ENCODE assay signal across 8 mouse cellular contexts in genomic region chr3:153719256-153719970, GRCm38 (mm10). TPM values are rescaled to one million over a fixed set of nuclear protein-coding genes. Genes with fewer than 3 reads are reported as not detected.
DNase-seq lines count a peak whose midpoint lies in the region; ATAC-seq and TF ChIP-seq lines count a peak whose summit lies in the region.
"Had no signal": no experiment of that assay in that cellular context is flagged by ENCODE, and none has a peak within 500 bp of the region (broad histone marks: within the 10 kb centered on the region; RNA-seq: fewer than 3 reads in every experiment).

No protein-coding gene starts in this region.

- no peak for TF ChIP-seq CTCF in lung, embryonic 14.5 days (IDR thresholded peaks at IDR 0.05; ENCODE audit: low read depth)

- no peaks in the 10 kb centered on the region for H3K9me3 ChIP-seq in lung, embryonic 14.5 days (ENCODE audit: low read depth, low read length)
- H3K9me3 ChIP-seq in embryonic facial prominence, embryonic 11.5 days (replicated peaks; ENCODE audit: control insufficient read depth, low read length): no peaks in the 10 kb centered on the region

- ATAC-seq in lung, embryonic 14.5 days (ENCODE audit: insufficient read depth): peak; percentile 71
- peak; percentile 66 for ATAC-seq in embryonic facial prominence, embryonic 11.5 days (replicated peaks; ENCODE audit: insufficient number of reproducible peaks, low FRiP score, low TSS enrichment, low read depth)

- H3K27ac ChIP-seq in lung, embryonic 14.5 days (ENCODE audit: low read depth): peak overlapping the region; percentile 55
- peak overlapping the region; percentile 36; the same call in 1 of the 2 replicates for H3K27ac ChIP-seq in embryonic facial prominence, embryonic 11.5 days (replicated peaks; ENCODE audit: low read depth, low read length)

- H3K36me3 ChIP-seq in lung, embryonic 14.5 days (ENCODE audit: insufficient read depth): no peaks in the 10 kb centered on the region
- H3K36me3 ChIP-seq in embryonic facial prominence, embryonic 11.5 days (replicated peaks; ENCODE audit: control insufficient read depth, insufficient read depth, low read depth, low read length): no peaks in the 10 kb centered on the region

- H3K4me3 ChIP-seq in lung, embryonic 14.5 days (ENCODE audit: low read depth, low read length): no peak overlapping the region
- H3K4me3 ChIP-seq in embryonic facial prominence, embryonic 11.5 days (ENCODE audit: low read depth, low read length): no peak overlapping the region

- no peaks in the 10 kb centered on the region for H3K27me3 ChIP-seq in lung, embryonic 14.5 days (ENCODE audit: insufficient read depth, low read length)
- H3K27me3 ChIP-seq in embryonic facial prominence, embryonic 11.5 days (ENCODE audit: control insufficient read depth, insufficient read depth, low read length): no peaks in the 10 kb centered on the region

- DNase-seq in lung, embryonic 14.5 days: peak; percentile 72
- no peak for DNase-seq in lung, postnatal 14 days
- peak; percentile 50 for DNase-seq in embryonic facial prominence, embryonic 11.5 days (ENCODE audit: low spot score)
- peak; percentile 37 for DNase-seq in induced T-regulatory cell, adult 2 months (ENCODE audit: low read depth)
- peak; percentile 33 for DNase-seq in naive thymus-derived CD4-positive, alpha-beta T cell, adult 2 months (ENCODE audit: low read depth)
- no peak for DNase-seq in cerebellum, adult 9-10 months
- no peak for DNase-seq in frontal cortex, postnatal 36 days (ENCODE audit: low spot score in 2 of 2)
- DNase-seq: kidney, postnatal 10 days had no signal

- peaks cover 25% of the 10 kb centered on the region for H3K4me1 ChIP-seq in lung, embryonic 14.5 days (ENCODE audit: insufficient read depth)
- peaks cover 4% of the 10 kb centered on the region for H3K4me1 ChIP-seq in embryonic facial prominence, embryonic 11.5 days (ENCODE audit: control insufficient read depth, insufficient read depth, low read length)

- no peak overlapping the region for H3K9ac ChIP-seq in lung, embryonic 14.5 days
- H3K9ac ChIP-seq in embryonic facial prominence, embryonic 11.5 days (replicated peaks; ENCODE audit: low read length): peak overlapping the region; percentile 29; the same call in 1 of the 2 replicates

- 0 out of 2 replicates have a peak overlapping the region, but pooled peaks have one; percentile 0 for H3K4me2 ChIP-seq in lung, embryonic 14.5 days
- no peak overlapping the region for H3K4me2 ChIP-seq in embryonic facial prominence, embryonic 11.5 days (ENCODE audit: low read depth, low read length)

- 49% methylated on average over 9 of the region's 9 CpGs for WGBS in lung, embryonic 14.5 days
- 44% methylated on average over 9 of the region's 9 CpGs for WGBS in embryonic facial prominence, embryonic 11.5 days

RNA-seq across cellular contexts. Expression of gene St6galnac3, which starts 5.6 kb away (rescaled TPM):
- 34.1 and 34.8 TPM in 2 replicates for polyA plus RNA-seq in lung, embryonic 14.5 days (2014; fragmentation: Nextera tagmentation; extraction: Ambion mirVana)
- 55.0 and 61.9 TPM in 2 replicates for polyA plus RNA-seq in embryonic facial prominence, embryonic 11.5 days (2014; fragmentation: Nextera tagmentation; extraction: Ambion mirVana)

Comparison
In these comparisons a context has a peak if more than half of its experiments do, and no peak if none do; other contexts are left out.
1. DNase-seq: peak in lung, embryonic 14.5 days (single experiment), embryonic facial prominence, embryonic 11.5 days (single experiment), induced T-regulatory cell, adult 2 months (single experiment) and naive thymus-derived CD4-positive, alpha-beta T cell, adult 2 months (single experiment); none in lung, postnatal 14 days (single experiment), cerebellum, adult 9-10 months (single experiment) and frontal cortex, postnatal 36 days (0 of 2).